Mouse (Mus musculus) heart, embryonic 15.5 days (tissue): ENCODE measurements at regions not wholly inside any gene's neighbourhood (a gene's known extent, or its start where the extent isn't known, plus 50 kb on each side); places are given as distances from the start of the nearest gene placed in this dataset.
A peak's percentile ranks its signal among the peaks of the same experiment; 100 is the strongest.
"Not testable (repeated sequence)": the region's sequence is repeated elsewhere in the genome, so short reads cannot be mapped to it uniquely, and the experiment has no call there.

ENCODE experiments used
- ATAC-seq: fragments of 200-750 bp; cut with Nextera tagmentation; replicated peaks from 2 replicates; pipeline ENCODE4 v1.8.0; 2017; ENCODE audit warnings: low read depth, moderate TSS enrichment; ENCODE audit not compliant: insufficient number of reproducible peaks, insufficient read depth, low FRiP score
- H3K27ac ChIP-seq: fragments of 300-500 bp; sonication (generic); 2 replicates; pipeline ENCODE4 v1.5.1; 2015; ENCODE audit warnings: mild to moderate bottlenecking, inconsistent platforms
- H3K27me3 ChIP-seq: fragments of 300-500 bp; sonication (generic); 2 replicates; pipeline ENCODE4 v1.6.1; 2015; ENCODE audit warnings: inconsistent platforms
- H3K36me3 ChIP-seq: fragments of 300-500 bp; sonication (generic); 2 replicates; pipeline ENCODE4 v1.6.1; 2015; ENCODE audit warnings: mild to moderate bottlenecking, inconsistent platforms
- H3K4me1 ChIP-seq: fragments of 300-500 bp; sonication (generic); replicated peaks from 2 replicates; pipeline ENCODE4 v1.6.1; 2015; ENCODE audit warnings: inconsistent platforms
- H3K4me2 ChIP-seq: fragments of 300-500 bp; sonication (generic); 2 replicates; pipeline ENCODE4 v1.6.1; 2015; ENCODE audit warnings: inconsistent platforms, mild to moderate bottlenecking, moderate library complexity
- H3K4me3 ChIP-seq: fragments of 300-500 bp; sonication (generic); 2 replicates; pipeline ENCODE4 v1.5.1; 2015; ENCODE audit warnings: mild to moderate bottlenecking, inconsistent platforms
- H3K9ac ChIP-seq: fragments of 300-500 bp; sonication (generic); 2 replicates; pipeline ENCODE4 v1.6.1; 2015; ENCODE audit warnings: mild to moderate bottlenecking, inconsistent platforms
- H3K9me3 ChIP-seq: fragments of 300-500 bp; sonication (generic); replicated peaks from 2 replicates; pipeline ENCODE4 v1.6.1; 2016; ENCODE audit warnings: inconsistent platforms
- WGBS: fragments of 180-500 bp; shearing (Covaris S2); methylation state at CpG from one replicate; pipeline ENCODE4 v1.1.7; 2015; ENCODE audit warnings: mixed read lengths; 5-methylcytosine and 5-hydroxymethylcytosine counted together

- peaks cover 5% of the 10 kb centered on the region for H3K4me1 ChIP-seq
- H3K27ac ChIP-seq, result no peak overlapping the region
- no peaks in the 10 kb centered on the region for H3K9me3 ChIP-seq
- no peak overlapping the region for H3K4me3 ChIP-seq
- ATAC-seq, result no peak
- H3K4me2 ChIP-seq, result no peak overlapping the region
- 87% methylated on average over 6 of the region's 6 CpGs for WGBS
- H3K36me3 ChIP-seq, result no peaks in the 10 kb centered on the region
- H3K27me3 ChIP-seq, result no peaks in the 10 kb centered on the region
- no peak overlapping the region for H3K9ac ChIP-seq
Measured at GRCm38 (mm10) chr3:9103456-9103855, 506.4 kb downstream of the Zfp704 start.

- Histone ChIP-seq H3K27ac (no peak overlapping the region), H3K36me3 (no peaks in the 10 kb centered on the region), H3K9ac (no peak overlapping the region), H3K4me2 (no peak overlapping the region), H3K4me1 (peaks cover 5% of the 10 kb centered on the region), H3K9me3 (no peaks in the 10 kb centered on the region), H3K27me3 (no peaks in the 10 kb centered on the region), H3K4me3 (no peak overlapping the region)
- ATAC-seq, result no peak; the same call in 1 of the 2 replicates
- 57% methylated on average over 3 of the region's 3 CpGs for WGBS
Measured at GRCm38 (mm10) chr3:9101240-9101639, 508.6 kb downstream of the Zfp704 start.

GRCm38 (mm10) chr3:9100761-9101160 lies 509.1 kb downstream of the Zfp704 start:
- H3K4me3 ChIP-seq, result no peak overlapping the region
- 84% methylated on average over 8 of the region's 8 CpGs for WGBS
- no peak overlapping the region for H3K27ac ChIP-seq
- no peaks in the 10 kb centered on the region for H3K36me3 ChIP-seq
- no peaks in the 10 kb centered on the region for H3K9me3 ChIP-seq
- no peaks in the 10 kb centered on the region for H3K27me3 ChIP-seq
- H3K4me2 ChIP-seq, result no peak overlapping the region
- no peak for ATAC-seq
- H3K9ac ChIP-seq, result no peak overlapping the region
- H3K4me1 ChIP-seq, result peaks cover 5% of the 10 kb centered on the region

GRCm38 (mm10) chr3:9098441-9098840 lies 511.4 kb downstream of the Zfp704 start:
- H3K9me3 ChIP-seq, result no peaks in the 10 kb centered on the region
- H3K27me3 ChIP-seq, result no peaks in the 10 kb centered on the region
- H3K36me3 ChIP-seq, result no peaks in the 10 kb centered on the region
- H3K9ac ChIP-seq, result no peak overlapping the region
- H3K4me2 ChIP-seq, result no peak overlapping the region
- ATAC-seq, result no peak
- no peaks in the 10 kb centered on the region for H3K4me1 ChIP-seq
- H3K27ac ChIP-seq, result no peak overlapping the region
- H3K4me3 ChIP-seq, result no peak overlapping the region
- WGBS, result 79% methylated on average over 10 of the region's 10 CpGs

GRCm38 (mm10) chr3:9084134-9084533 lies 525.8 kb downstream of the Zfp704 start:
- H3K4me2 ChIP-seq, result no peak overlapping the region
- WGBS, result 37% methylated on average over 5 of the region's 5 CpGs
- H3K4me3 ChIP-seq, result no peak overlapping the region
- no peak for ATAC-seq
- H3K4me1 ChIP-seq, result peaks cover 4% of the 10 kb centered on the region; the same call in 1 of the 2 replicates
- no peaks in the 10 kb centered on the region for H3K27me3 ChIP-seq
- H3K9ac ChIP-seq, result no peak overlapping the region
- H3K36me3 ChIP-seq, result no peaks in the 10 kb centered on the region
- H3K27ac ChIP-seq, result no peak overlapping the region
- H3K9me3 ChIP-seq, result no peaks in the 10 kb centered on the region

- H3K4me2 ChIP-seq, result no peak overlapping the region
- H3K4me3 ChIP-seq, result no peak overlapping the region
- ATAC-seq, result no peak
- H3K9me3 ChIP-seq, result no peaks in the 10 kb centered on the region
- no peaks in the 10 kb centered on the region for H3K27me3 ChIP-seq
- no peak overlapping the region for H3K9ac ChIP-seq
- 49% methylated on average over 7 of the region's 7 CpGs for WGBS
- peaks cover 4% of the 10 kb centered on the region; the same call in 1 of the 2 replicates for H3K4me1 ChIP-seq
- no peaks in the 10 kb centered on the region for H3K36me3 ChIP-seq
- H3K27ac ChIP-seq, result no peak overlapping the region
Measured at GRCm38 (mm10) chr3:9082061-9082460, 527.8 kb downstream of the Zfp704 start.

- H3K4me3 ChIP-seq, result no peak overlapping the region
- no peaks in the 10 kb centered on the region for H3K4me1 ChIP-seq
- WGBS, result 77% methylated on average over 2 of the region's 2 CpGs
- no peaks in the 10 kb centered on the region for H3K9me3 ChIP-seq
- H3K9ac ChIP-seq, result no peak overlapping the region
- H3K27me3 ChIP-seq, result no peaks in the 10 kb centered on the region
- no peak overlapping the region for H3K4me2 ChIP-seq
- no peak for ATAC-seq
- H3K27ac ChIP-seq, result no peak overlapping the region
- H3K36me3 ChIP-seq, result no peaks in the 10 kb centered on the region
Measured at GRCm38 (mm10) chr3:9078201-9078600, 531.7 kb downstream of the Zfp704 start.

GRCm38 (mm10) chr3:9076696-9077095 lies 533.2 kb downstream of the Zfp704 start:
- Histone ChIP-seq H3K36me3 (no peaks in the 10 kb centered on the region), H3K27ac (no peak overlapping the region), H3K9me3 (no peaks in the 10 kb centered on the region), H3K9ac (no peak overlapping the region), H3K4me3 (no peak overlapping the region), H3K4me2 (no peak overlapping the region), H3K4me1 (no peaks in the 10 kb centered on the region), H3K27me3 (no peaks in the 10 kb centered on the region)
- 0 out of 2 replicates have a peak, but pooled peaks have one; percentile 50 for ATAC-seq
- WGBS, result 13% methylated on average over 3 of the region's 3 CpGs

GRCm38 (mm10) chr3:9072471-9072870 lies 537.4 kb downstream of the Zfp704 start:
- H3K36me3 ChIP-seq, H3K4me1 ChIP-seq, H3K4me3 ChIP-seq, H3K9me3 ChIP-seq, H3K27ac ChIP-seq, ATAC-seq, H3K4me2 ChIP-seq, H3K27me3 ChIP-seq, H3K9ac ChIP-seq: not testable (repeated sequence)
- WGBS, result 90% methylated on average over 13 of the region's 13 CpGs

- Histone ChIP-seq H3K27me3 (0 out of 2 replicates have a peak, but pooled peaks cover 2% of the 10 kb centered on the region), H3K36me3 (no peaks in the 10 kb centered on the region), H3K9ac (no peak overlapping the region), H3K4me1 (0 out of 2 replicates have a peak, but pooled peaks cover 3% of the 10 kb centered on the region), H3K27ac (no peak overlapping the region), H3K9me3 (no peaks in the 10 kb centered on the region), H3K4me2 (no peak overlapping the region), H3K4me3 (no peak overlapping the region)
- 3% methylated on average over 12 of the region's 12 CpGs for WGBS
- ATAC-seq, result no peak
Measured at GRCm38 (mm10) chr3:9067048-9067447, 542.8 kb downstream of the Zfp704 start.

- no peak for ATAC-seq
- H3K4me1 ChIP-seq, result 0 out of 2 replicates have a peak, but pooled peaks cover 3% of the 10 kb centered on the region
- H3K9me3 ChIP-seq, result no peaks in the 10 kb centered on the region
- WGBS, result 75% methylated on average over 5 of the region's 5 CpGs
- no peaks in the 10 kb centered on the region for H3K36me3 ChIP-seq
- H3K4me3 ChIP-seq, result no peak overlapping the region
- no peak overlapping the region for H3K4me2 ChIP-seq
- H3K9ac ChIP-seq, result no peak overlapping the region
- no peak overlapping the region for H3K27ac ChIP-seq
- 0 out of 2 replicates have a peak, but pooled peaks cover 2% of the 10 kb centered on the region for H3K27me3 ChIP-seq
Measured at GRCm38 (mm10) chr3:9066374-9066773, 543.5 kb downstream of the Zfp704 start.

- 0 out of 2 replicates have a peak, but pooled peaks cover 2% of the 10 kb centered on the region for H3K27me3 ChIP-seq
- no peak overlapping the region for H3K9ac ChIP-seq
- WGBS, result 77% methylated on average over 5 of the region's 5 CpGs
- no peaks in the 10 kb centered on the region for H3K36me3 ChIP-seq
- no peak overlapping the region for H3K4me3 ChIP-seq
- H3K9me3 ChIP-seq, result no peaks in the 10 kb centered on the region
- no peak overlapping the region for H3K4me2 ChIP-seq
- ATAC-seq, result no peak
- no peak overlapping the region for H3K27ac ChIP-seq
- 0 out of 2 replicates have a peak, but pooled peaks cover 3% of the 10 kb centered on the region for H3K4me1 ChIP-seq
Measured at GRCm38 (mm10) chr3:9065892-9066291, 544.0 kb downstream of the Zfp704 start.
